Mouse (Mus musculus): Measurements from ENCODE around the gene Gm28374.

GRCm38 (mm10) chr19:6123330-6123729, 41.3 kb upstream of the Gm28374 start:
- TF ChIP-seq EP300 (IDR thresholded peaks at IDR 0.05; ENCODE audit: low read depth) (no peak), CTCF (IDR thresholded peaks at IDR 0.05; ENCODE audit: low read depth) (no peak)

All from liver, embryonic 14.5 days (tissue).